Mouse (Mus musculus) forebrain, embryonic 14.5 days (tissue): ENCODE measurements at regions not wholly inside any gene's neighbourhood (a gene's known extent, or its start where the extent isn't known, plus 50 kb on each side); places are given as distances from the start of the nearest gene placed in this dataset.

ENCODE experiments used
- ATAC-seq: fragments of 200-750 bp; cut with Nextera tagmentation; 2 replicates; pipeline ENCODE4 v1.8.0; 2017; ENCODE audit warnings: mild to moderate bottlenecking, moderate library complexity
- DNase-seq: peaks from one replicate; pipeline ENCODE4 v3.0.0-alpha.2; 2015; ENCODE audit warnings: low spot score
- H3K27ac ChIP-seq: fragments of 300-500 bp; sonication (generic); 2 replicates; pipeline ENCODE4 v1.5.1; 2014; ENCODE audit warnings: low read depth, mild to moderate bottlenecking, control low read depth, low read length, moderate library complexity
- H3K27me3 ChIP-seq: fragments of 300-500 bp; sonication (generic); replicated peaks from 2 replicates; pipeline ENCODE4 v1.6.1; 2014; ENCODE audit warnings: low read length, control low read depth, mixed read lengths; ENCODE audit not compliant: control insufficient read depth, insufficient read depth
- H3K36me3 ChIP-seq: fragments of 300-500 bp; sonication (generic); 2 replicates; pipeline ENCODE4 v1.6.1; 2014; ENCODE audit warnings: low read length, control low read depth; ENCODE audit not compliant: control insufficient read depth, insufficient read depth
- H3K4me1 ChIP-seq: fragments of 300-500 bp; sonication (generic); 2 replicates; pipeline ENCODE4 v1.6.1; 2014; ENCODE audit warnings: antibody characterized with exemption, low read length, control low read depth; ENCODE audit not compliant: control insufficient read depth, insufficient read depth
- H3K4me2 ChIP-seq: fragments of 300-500 bp; sonication (generic); 2 replicates; pipeline ENCODE4 v1.6.1; 2014; ENCODE audit warnings: mild to moderate bottlenecking, control low read depth, low read length
- H3K4me3 ChIP-seq: fragments of 300-500 bp; sonication (generic); 2 replicates; pipeline ENCODE4 v1.5.1; 2014; ENCODE audit warnings: low read depth, low read length, control low read depth
- H3K9ac ChIP-seq: fragments of 300-500 bp; sonication (generic); 2 replicates; pipeline ENCODE4 v1.6.1; 2014; ENCODE audit warnings: mild to moderate bottlenecking, low read length, control low read depth, moderate library complexity
- H3K9me3 ChIP-seq: fragments of 300-500 bp; sonication (generic); replicated peaks from 2 replicates; pipeline ENCODE4 v1.6.1; 2016; ENCODE audit warnings: low read length, control low read depth, mixed read lengths; ENCODE audit not compliant: control insufficient read depth
- WGBS: fragments of 180-500 bp; shearing (Covaris S2); extraction: QIAGEN DNeasy Blood & Tissue Kit; methylation state at CpG from one replicate; pipeline ENCODE4 v1.1.7; 2014; 5-methylcytosine and 5-hydroxymethylcytosine counted together

GRCm38 (mm10) chr14:102118166-102118565, 388.4 kb downstream of the Lmo7 start:
- Histone ChIP-seq H3K9ac (no peak overlapping the region), H3K36me3 (no peaks in the 10 kb centered on the region), H3K4me3 (no peak overlapping the region), H3K4me1 (no peaks in the 10 kb centered on the region), H3K27me3 (no peaks in the 10 kb centered on the region), H3K27ac (no peak overlapping the region), H3K4me2 (no peak overlapping the region), H3K9me3 (no peaks in the 10 kb centered on the region)
- no peak for ATAC-seq
- DNase-seq, result no peak
- WGBS, result 88% methylated on average over 3 of the region's 3 CpGs

- Histone ChIP-seq H3K9me3 (no peaks in the 10 kb centered on the region), H3K4me1 (no peaks in the 10 kb centered on the region), H3K4me3 (no peak overlapping the region), H3K4me2 (no peak overlapping the region), H3K9ac (no peak overlapping the region), H3K27ac (no peak overlapping the region), H3K27me3 (no peaks in the 10 kb centered on the region), H3K36me3 (no peaks in the 10 kb centered on the region)
- WGBS, result 90% methylated on average over 3 of the region's 3 CpGs
- DNase-seq, result no peak
- ATAC-seq, result no peak
Observed at GRCm38 (mm10) chr14:102106165-102106564, 376.4 kb downstream of the Lmo7 start.

GRCm38 (mm10) chr14:102094105-102094504, 364.3 kb downstream of the Lmo7 start:
- peak; percentile 17 for DNase-seq
- H3K4me3 ChIP-seq, result no peak overlapping the region
- no peaks in the 10 kb centered on the region for H3K4me1 ChIP-seq
- 19% methylated on average over 1 of the region's 1 CpGs for WGBS
- ATAC-seq, result peak; percentile 57; the same call in 1 of the 2 replicates
- no peaks in the 10 kb centered on the region for H3K9me3 ChIP-seq
- no peak overlapping the region for H3K4me2 ChIP-seq
- H3K9ac ChIP-seq, result no peak overlapping the region
- no peaks in the 10 kb centered on the region for H3K27me3 ChIP-seq
- H3K27ac ChIP-seq, result no peak overlapping the region
- no peaks in the 10 kb centered on the region for H3K36me3 ChIP-seq

- H3K4me3 ChIP-seq, result no peak overlapping the region
- no peaks in the 10 kb centered on the region for H3K36me3 ChIP-seq
- H3K4me2 ChIP-seq, result no peak overlapping the region
- H3K9me3 ChIP-seq, result no peaks in the 10 kb centered on the region
- ATAC-seq (no peak), DNase-seq (peak; percentile 4)
- no peak overlapping the region for H3K9ac ChIP-seq
- no peaks in the 10 kb centered on the region for H3K27me3 ChIP-seq
- H3K27ac ChIP-seq, result no peak overlapping the region
- no peaks in the 10 kb centered on the region for H3K4me1 ChIP-seq
- whole genome bisulfite sequencing, result 72% methylated on average over 6 of the region's 6 CpGs
Observed at GRCm38 (mm10) chr14:102092557-102092956, 362.8 kb downstream of the Lmo7 start.

GRCm38 (mm10) chr14:102048932-102049331, 319.2 kb downstream of the Lmo7 start:
- no peak overlapping the region for H3K4me3 ChIP-seq
- WGBS, result 3% methylated on average over 3 of the region's 3 CpGs
- no peaks in the 10 kb centered on the region for H3K9me3 ChIP-seq
- no peaks in the 10 kb centered on the region for H3K4me1 ChIP-seq
- no peaks in the 10 kb centered on the region for H3K36me3 ChIP-seq
- H3K9ac ChIP-seq, result no peak overlapping the region
- H3K27me3 ChIP-seq, result no peaks in the 10 kb centered on the region
- H3K27ac ChIP-seq, result no peak overlapping the region
- DNase-seq (no peak), ATAC-seq (no peak)
- no peak overlapping the region for H3K4me2 ChIP-seq

- no peak for ATAC-seq
- WGBS, result 55% methylated on average over 2 of the region's 3 CpGs
Observed at GRCm38 (mm10) chr14:102048485-102048884, 318.7 kb downstream of the Lmo7 start.

GRCm38 (mm10) chr14:102038145-102038544, 308.4 kb downstream of the Lmo7 start:
- WGBS, result 89% methylated on average over 2 of the region's 2 CpGs
- H3K27ac ChIP-seq, result no peak overlapping the region
- H3K9ac ChIP-seq, result no peak overlapping the region
- no peak overlapping the region for H3K4me2 ChIP-seq
- ATAC-seq (no peak), DNase-seq (no peak)
- H3K4me3 ChIP-seq, result no peak overlapping the region
- H3K9me3 ChIP-seq, result no peaks in the 10 kb centered on the region
- H3K27me3 ChIP-seq, result no peaks in the 10 kb centered on the region
- H3K4me1 ChIP-seq, result no peaks in the 10 kb centered on the region
- no peaks in the 10 kb centered on the region for H3K36me3 ChIP-seq

More at GRCm38 (mm10) chr14:102048485-102048884, 318.7 kb downstream of the Lmo7 start:
- H3K27ac ChIP-seq, result no peak overlapping the region
- no peak overlapping the region for H3K9ac ChIP-seq
- no peak overlapping the region for H3K4me2 ChIP-seq
- no peaks in the 10 kb centered on the region for H3K36me3 ChIP-seq
- H3K9me3 ChIP-seq, result no peaks in the 10 kb centered on the region
- no peaks in the 10 kb centered on the region for H3K27me3 ChIP-seq
- no peaks in the 10 kb centered on the region for H3K4me1 ChIP-seq
- H3K4me3 ChIP-seq, result no peak overlapping the region
- no peak for DNase-seq

GRCm38 (mm10) chr14:102037487-102037886, 307.7 kb downstream of the Lmo7 start:
- Histone ChIP-seq H3K9me3 (no peaks in the 10 kb centered on the region), H3K27me3 (no peaks in the 10 kb centered on the region), H3K4me1 (no peaks in the 10 kb centered on the region), H3K27ac (no peak overlapping the region), H3K36me3 (no peaks in the 10 kb centered on the region), H3K9ac (no peak overlapping the region), H3K4me2 (no peak overlapping the region), H3K4me3 (no peak overlapping the region)
- 91% methylated on average over 5 of the region's 5 CpGs for WGBS
- ATAC-seq, result no peak
- no peak for DNase-seq

- Histone ChIP-seq H3K27me3 (no peaks in the 10 kb centered on the region), H3K9ac (no peak overlapping the region), H3K4me3 (no peak overlapping the region), H3K27ac (no peak overlapping the region), H3K4me2 (no peak overlapping the region), H3K4me1 (no peaks in the 10 kb centered on the region), H3K36me3 (no peaks in the 10 kb centered on the region), H3K9me3 (no peaks in the 10 kb centered on the region)
- ATAC-seq (no peak), DNase-seq (no peak)
- 66% methylated on average over 10 of the region's 10 CpGs for WGBS
Observed at GRCm38 (mm10) chr14:102031047-102031903, 301.5 kb downstream of the Lmo7 start.
